Mouse (Mus musculus): ENCODE data around the gene Fam129c. TPM values are rescaled to one million over a fixed set of nuclear protein-coding genes. Genes with fewer than 3 reads are reported as not detected.

Fam129c gene
- polyA plus RNA-seq, 1 experiment, result 2.4 TPM

DNA sequence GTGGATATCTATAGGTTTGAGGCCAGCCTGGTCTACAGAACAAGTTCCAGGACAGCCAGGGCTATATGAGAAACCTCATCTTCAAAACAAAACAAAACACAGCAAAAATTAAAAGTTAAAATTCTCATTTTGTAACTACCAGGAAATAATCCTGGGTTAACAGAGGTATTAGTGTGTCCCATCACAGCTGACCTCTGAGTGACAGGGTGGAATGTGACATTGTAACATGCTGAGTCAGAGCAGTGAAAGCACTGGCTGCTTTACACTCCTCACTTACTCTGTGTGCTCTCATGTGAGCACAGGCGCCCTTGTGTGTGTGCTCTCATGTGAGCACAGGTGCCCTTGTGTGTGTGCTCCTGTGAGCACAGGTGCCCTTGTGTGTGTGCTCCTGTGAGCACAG lies 22.4 kb upstream of the Fam129c start:
- Histone ChIP-seq H3K36me3 (ENCODE audit: control insufficient read depth, insufficient read depth) (no peaks in the 10 kb centered on the region), H3ac (ENCODE audit: control insufficient read depth, insufficient read length, low read depth) (no peak overlapping the region), H3K27me3 (ENCODE audit: control insufficient read depth, insufficient read depth, insufficient read length) (no peaks in the 10 kb centered on the region), H3K4me3 (ENCODE audit: insufficient read depth, poor library complexity, severe bottlenecking) (no peak overlapping the region), H3K79me2 (ENCODE audit: control insufficient read depth, insufficient read depth) (peaks cover 9% of the 10 kb centered on the region), H3K79me3 (ENCODE audit: low read depth) (peaks cover 2% of the 10 kb centered on the region)
- TF ChIP-seq MAX (IDR thresholded peaks at IDR 0.05), result no peak
- TF ChIP-seq MYOD1 (IDR thresholded peaks at IDR 0.05; ENCODE audit: control insufficient read depth, insufficient read length, low read depth), result peak; percentile 46
- no peak for TF ChIP-seq USF1 (IDR thresholded peaks at IDR 0.05; ENCODE audit: low read depth)
- no peak for TF ChIP-seq CTCF (IDR thresholded peaks at IDR 0.05; ENCODE audit: control insufficient read depth, insufficient read depth, insufficient read length)

GRCm38 (mm10) chr8:71577856-71578387 lies 19.5 kb upstream of the Fam129c start:
- peaks cover 32% of the 10 kb centered on the region for H3K79me2 ChIP-seq (ENCODE audit: control insufficient read depth, insufficient read depth)
- H3ac ChIP-seq (ENCODE audit: control insufficient read depth, insufficient read length, low read depth), result no peak overlapping the region
- H3K27me3 ChIP-seq (ENCODE audit: control insufficient read depth, insufficient read depth, insufficient read length), result no peaks in the 10 kb centered on the region
- TF ChIP-seq MYOD1 (IDR thresholded peaks at IDR 0.05; ENCODE audit: control insufficient read depth, insufficient read length, low read depth) (no peak), MYOG (IDR thresholded peaks at IDR 0.05; ENCODE audit: control insufficient read depth, extremely low read depth, insufficient read length) (no peak), CEBPB (IDR thresholded peaks at IDR 0.05; ENCODE audit: low read depth) (no peak), MAX (IDR thresholded peaks at IDR 0.05) (no peak), FOSL1 (IDR thresholded peaks at IDR 0.05; ENCODE audit: insufficient read depth, low read length, poor library complexity, severe bottlenecking) (no peak)
- peaks cover 17% of the 10 kb centered on the region for H3K79me3 ChIP-seq (ENCODE audit: low read depth)
- H3K4me3 ChIP-seq (ENCODE audit: insufficient read depth, poor library complexity, severe bottlenecking), result no peak overlapping the region
- H3K36me3 ChIP-seq (ENCODE audit: control insufficient read depth, insufficient read depth), result peaks cover 16% of the 10 kb centered on the region

DNA sequence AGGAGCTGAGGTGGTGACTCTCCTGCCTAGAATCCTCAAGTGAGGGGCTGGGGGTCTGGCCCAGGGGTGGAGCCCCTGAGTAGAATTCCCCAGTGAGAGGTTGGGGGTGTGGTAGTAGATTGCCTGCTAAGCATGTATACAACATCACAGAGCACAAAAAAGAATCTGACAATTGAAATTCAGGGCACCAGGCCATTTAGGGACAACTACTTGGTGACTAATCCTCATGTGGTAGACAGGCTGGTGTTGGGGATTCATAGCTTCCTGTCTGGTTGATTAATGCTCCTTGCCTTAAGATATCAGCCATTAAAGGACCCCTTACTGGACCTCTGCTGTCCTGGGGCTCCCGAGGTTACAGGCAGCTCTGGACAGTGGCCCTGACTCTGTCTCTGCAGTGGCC lies 18.4 kb upstream of the Fam129c start:
- Histone ChIP-seq H3K79me3 (ENCODE audit: low read depth) (peaks cover 17% of the 10 kb centered on the region), H3K79me2 (ENCODE audit: control insufficient read depth, insufficient read depth) (peaks cover 39% of the 10 kb centered on the region), H3K36me3 (ENCODE audit: control insufficient read depth, insufficient read depth) (peaks cover 27% of the 10 kb centered on the region), H3ac (ENCODE audit: control insufficient read depth, insufficient read length, low read depth) (peak overlapping the region; percentile 87), H3K4me3 (ENCODE audit: insufficient read depth, poor library complexity, severe bottlenecking) (peak overlapping the region; percentile 51), H3K27me3 (ENCODE audit: control insufficient read depth, insufficient read depth, insufficient read length) (no peaks in the 10 kb centered on the region)
- no peak for TF ChIP-seq MYOD1 (IDR thresholded peaks at IDR 0.05; ENCODE audit: control insufficient read depth, insufficient read length, low read depth)
- no peak for TF ChIP-seq CTCF (IDR thresholded peaks at IDR 0.05; ENCODE audit: control insufficient read depth, insufficient read depth, insufficient read length)
- TF ChIP-seq FOSL1 (IDR thresholded peaks at IDR 0.05; ENCODE audit: insufficient read depth, low read length, poor library complexity, severe bottlenecking), result peak; percentile 16
- peak; percentile 58 for TF ChIP-seq MAX (IDR thresholded peaks at IDR 0.05)
- TF ChIP-seq MYOG (IDR thresholded peaks at IDR 0.05; ENCODE audit: control insufficient read depth, extremely low read depth, insufficient read length), result no peak
- peak; percentile 48 for TF ChIP-seq USF1 (IDR thresholded peaks at IDR 0.05; ENCODE audit: low read depth)

GRCm38 (mm10) chr8:71579476-71579875 lies 18.0 kb upstream of the Fam129c start:
- TF ChIP-seq CEBPB (IDR thresholded peaks at IDR 0.05; ENCODE audit: low read depth), result no peak
- no peak for TF ChIP-seq MYOG (IDR thresholded peaks at IDR 0.05; ENCODE audit: control insufficient read depth, extremely low read depth, insufficient read length)
- TF ChIP-seq CTCF (IDR thresholded peaks at IDR 0.05; ENCODE audit: control insufficient read depth, insufficient read depth, insufficient read length), result no peak
- TF ChIP-seq FOSL1 (IDR thresholded peaks at IDR 0.05; ENCODE audit: insufficient read depth, low read length, poor library complexity, severe bottlenecking), result no peak
- no peaks in the 10 kb centered on the region for H3K27me3 ChIP-seq (ENCODE audit: control insufficient read depth, insufficient read depth, insufficient read length)
- peaks cover 17% of the 10 kb centered on the region for H3K79me3 ChIP-seq (ENCODE audit: low read depth)
- peak overlapping the region; percentile 51 for H3K4me3 ChIP-seq (ENCODE audit: insufficient read depth, poor library complexity, severe bottlenecking)
- H3K79me2 ChIP-seq (ENCODE audit: control insufficient read depth, insufficient read depth), result peaks cover 39% of the 10 kb centered on the region
- peak overlapping the region; percentile 87 for H3ac ChIP-seq (ENCODE audit: control insufficient read depth, insufficient read length, low read depth)
- H3K36me3 ChIP-seq (ENCODE audit: control insufficient read depth, insufficient read depth), result peaks cover 31% of the 10 kb centered on the region

DNA sequence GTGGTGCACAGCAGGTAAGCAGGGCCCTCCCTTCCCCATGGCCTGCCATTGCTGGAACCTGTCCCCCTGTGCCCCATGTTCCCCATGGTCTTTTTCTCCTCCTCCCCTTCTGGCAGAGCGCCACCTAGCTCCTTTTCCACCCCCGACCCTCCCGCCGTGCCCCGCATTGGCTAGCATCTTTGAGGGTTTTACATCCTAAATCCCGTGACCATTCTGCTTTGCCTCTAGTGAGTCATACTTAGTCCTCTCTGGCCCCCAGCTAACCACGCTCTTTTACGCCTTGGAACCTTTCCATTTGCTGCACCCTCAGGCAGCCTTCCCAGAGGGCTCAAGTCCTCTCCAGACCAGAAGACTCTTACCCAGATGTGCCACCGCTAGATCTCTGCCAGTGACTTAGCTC lies 17.2 kb upstream of the Fam129c start:
- H3K36me3 ChIP-seq (ENCODE audit: control insufficient read depth, insufficient read depth), result peaks cover 39% of the 10 kb centered on the region
- peaks cover 39% of the 10 kb centered on the region for H3K79me2 ChIP-seq (ENCODE audit: control insufficient read depth, insufficient read depth)
- TF ChIP-seq FOSL1 (IDR thresholded peaks at IDR 0.05; ENCODE audit: insufficient read depth, low read length, poor library complexity, severe bottlenecking) (no peak), CEBPB (IDR thresholded peaks at IDR 0.05; ENCODE audit: low read depth) (no peak), USF1 (IDR thresholded peaks at IDR 0.05; ENCODE audit: low read depth) (peak; percentile 57)
- H3K79me3 ChIP-seq (ENCODE audit: low read depth), result peaks cover 17% of the 10 kb centered on the region
- no peaks in the 10 kb centered on the region for H3K27me3 ChIP-seq (ENCODE audit: control insufficient read depth, insufficient read depth, insufficient read length)
- peak overlapping the region; percentile 87 for H3ac ChIP-seq (ENCODE audit: control insufficient read depth, insufficient read length, low read depth)
- peak overlapping the region; percentile 51 for H3K4me3 ChIP-seq (ENCODE audit: insufficient read depth, poor library complexity, severe bottlenecking)

GRCm38 (mm10) chr8:71586891-71587290 lies 10.6 kb upstream of the Fam129c start:
- H3K27me3 ChIP-seq (ENCODE audit: control insufficient read depth, insufficient read depth, insufficient read length), result no peaks in the 10 kb centered on the region
- TF ChIP-seq MYOG (IDR thresholded peaks at IDR 0.05; ENCODE audit: control insufficient read depth, extremely low read depth, insufficient read length) (no peak), USF1 (IDR thresholded peaks at IDR 0.05; ENCODE audit: low read depth) (no peak), CEBPB (IDR thresholded peaks at IDR 0.05; ENCODE audit: low read depth) (no peak), MYOD1 (IDR thresholded peaks at IDR 0.05; ENCODE audit: control insufficient read depth, insufficient read length, low read depth) (no peak), FOSL1 (IDR thresholded peaks at IDR 0.05; ENCODE audit: insufficient read depth, low read length, poor library complexity, severe bottlenecking) (no peak), MAX (IDR thresholded peaks at IDR 0.05) (no peak), CTCF (IDR thresholded peaks at IDR 0.05; ENCODE audit: control insufficient read depth, insufficient read depth, insufficient read length) (no peak)
- peaks cover 5% of the 10 kb centered on the region for H3K79me3 ChIP-seq (ENCODE audit: low read depth)
- H3K36me3 ChIP-seq (ENCODE audit: control insufficient read depth, insufficient read depth), result peaks cover 47% of the 10 kb centered on the region
- H3K4me3 ChIP-seq (ENCODE audit: insufficient read depth, poor library complexity, severe bottlenecking), result no peak overlapping the region
- H3ac ChIP-seq (ENCODE audit: control insufficient read depth, insufficient read length, low read depth), result no peak overlapping the region
- peaks cover 17% of the 10 kb centered on the region for H3K79me2 ChIP-seq (ENCODE audit: control insufficient read depth, insufficient read depth)

Data from C2C12 (cell line).